Mouse (Mus musculus) forebrain, embryonic 14.5 days (tissue): Measurements from ENCODE around the gene Ncs1. TPM values are rescaled to one million over a fixed set of nuclear protein-coding genes. Genes with fewer than 3 reads are reported as not detected.
A peak's percentile ranks its signal among the peaks of the same experiment; 100 is the strongest.

Experiments used
- ATAC-seq: fragments of 200-750 bp; cut with Nextera tagmentation; 2 replicates; pipeline ENCODE4 v1.8.0; 2017; ENCODE audit warnings: mild to moderate bottlenecking, moderate library complexity
- DNase-seq: peaks from one replicate; pipeline ENCODE4 v3.0.0-alpha.2; 2015; ENCODE audit warnings: low spot score
- H3K27ac ChIP-seq: fragments of 300-500 bp; sonication (generic); 2 replicates; pipeline ENCODE4 v1.5.1; 2014; ENCODE audit warnings: low read depth, mild to moderate bottlenecking, control low read depth, low read length, moderate library complexity
- H3K27me3 ChIP-seq: fragments of 300-500 bp; sonication (generic); replicated peaks from 2 replicates; pipeline ENCODE4 v1.6.1; 2014; ENCODE audit warnings: low read length, control low read depth, mixed read lengths; ENCODE audit not compliant: control insufficient read depth, insufficient read depth
- H3K36me3 ChIP-seq: fragments of 300-500 bp; sonication (generic); 2 replicates; pipeline ENCODE4 v1.6.1; 2014; ENCODE audit warnings: low read length, control low read depth; ENCODE audit not compliant: control insufficient read depth, insufficient read depth
- H3K4me1 ChIP-seq: fragments of 300-500 bp; sonication (generic); 2 replicates; pipeline ENCODE4 v1.6.1; 2014; ENCODE audit warnings: antibody characterized with exemption, low read length, control low read depth; ENCODE audit not compliant: control insufficient read depth, insufficient read depth
- H3K4me2 ChIP-seq: fragments of 300-500 bp; sonication (generic); 2 replicates; pipeline ENCODE4 v1.6.1; 2014; ENCODE audit warnings: mild to moderate bottlenecking, control low read depth, low read length
- H3K4me3 ChIP-seq: fragments of 300-500 bp; sonication (generic); 2 replicates; pipeline ENCODE4 v1.5.1; 2014; ENCODE audit warnings: low read depth, low read length, control low read depth
- H3K9ac ChIP-seq: fragments of 300-500 bp; sonication (generic); 2 replicates; pipeline ENCODE4 v1.6.1; 2014; ENCODE audit warnings: mild to moderate bottlenecking, low read length, control low read depth, moderate library complexity
- H3K9me3 ChIP-seq: fragments of 300-500 bp; sonication (generic); replicated peaks from 2 replicates; pipeline ENCODE4 v1.6.1; 2016; ENCODE audit warnings: low read length, control low read depth, mixed read lengths; ENCODE audit not compliant: control insufficient read depth
- WGBS: fragments of 180-500 bp; shearing (Covaris S2); extraction: QIAGEN DNeasy Blood & Tissue Kit; methylation state at CpG from one replicate; pipeline ENCODE4 v1.1.7; 2014; 5-methylcytosine and 5-hydroxymethylcytosine counted together
- polyA plus RNA-seq: library from polyadenylated mRNA; unstranded; fragments of >200 nt; fragmentation: Nextera tagmentation; extraction: Ambion mirVana; gene quantifications from 2 replicates; pipeline ENCODE4 v1.2.1, GENCODE M21; 2014

Gene Ncs1
- polyA plus RNA-seq, 1 experiment from 2014 or later: 95.2 TPM

- DNase-seq (no peak), ATAC-seq (no peak)
- peaks cover 10% of the 10 kb centered on the region; the same call in 1 of the 2 replicates for H3K9me3 ChIP-seq
- no peaks in the 10 kb centered on the region for H3K4me1 ChIP-seq
- no peaks in the 10 kb centered on the region for H3K27me3 ChIP-seq
- 54% methylated on average over 1 of the region's 1 CpGs for WGBS
- H3K27ac ChIP-seq: no peak overlapping the region
- no peaks in the 10 kb centered on the region for H3K36me3 ChIP-seq
- no peak overlapping the region for H3K9ac ChIP-seq
- H3K4me3 ChIP-seq: no peak overlapping the region
- H3K4me2 ChIP-seq: no peak overlapping the region
Observed at GRCm38 (mm10) chr2:31228768-31229311, 16.8 kb upstream of the Ncs1 start.

- 0 out of 2 replicates have a peak, but pooled peaks cover 2% of the 10 kb centered on the region for H3K4me1 ChIP-seq
- DNase-seq: peak; percentile 60
- H3K4me2 ChIP-seq: peak overlapping the region; percentile 33
- ATAC-seq: peak; percentile 42; the same call in 1 of the 2 replicates
- WGBS: 52% methylated on average over 23 of the region's 23 CpGs
- H3K9ac ChIP-seq: no peak overlapping the region
- no peaks in the 10 kb centered on the region for H3K27me3 ChIP-seq
- H3K27ac ChIP-seq: no peak overlapping the region
- no peak overlapping the region for H3K4me3 ChIP-seq
- H3K9me3 ChIP-seq: no peaks in the 10 kb centered on the region
- no peaks in the 10 kb centered on the region for H3K36me3 ChIP-seq
Observed at GRCm38 (mm10) chr2:31239203-31239696, 6.4 kb upstream of the Ncs1 start.

GRCm38 (mm10) chr2:31239833-31240232 is 5.8 kb upstream of the Ncs1 start:
- no peak for ATAC-seq
- DNase-seq: no peak
- Histone ChIP-seq H3K4me1 (0 out of 2 replicates have a peak, but pooled peaks cover 2% of the 10 kb centered on the region), H3K27me3 (no peaks in the 10 kb centered on the region), H3K9ac (no peak overlapping the region), H3K9me3 (no peaks in the 10 kb centered on the region), H3K4me3 (no peak overlapping the region), H3K27ac (no peak overlapping the region), H3K36me3 (no peaks in the 10 kb centered on the region), H3K4me2 (peak overlapping the region; percentile 33; the same call in 1 of the 2 replicates)
- WGBS: 89% methylated on average over 6 of the region's 6 CpGs

GRCm38 (mm10) chr2:31241639-31242038 is 4.0 kb upstream of the Ncs1 start:
- Histone ChIP-seq H3K9ac (no peak overlapping the region), H3K27me3 (no peaks in the 10 kb centered on the region), H3K4me1 (0 out of 2 replicates have a peak, but pooled peaks cover 5% of the 10 kb centered on the region), H3K9me3 (no peaks in the 10 kb centered on the region), H3K4me2 (no peak overlapping the region), H3K27ac (no peak overlapping the region), H3K36me3 (no peaks in the 10 kb centered on the region), H3K4me3 (no peak overlapping the region)
- 6% methylated on average over 7 of the region's 7 CpGs for WGBS
- ATAC-seq (no peak), DNase-seq (peak; percentile 66)

- 0 out of 2 replicates have a peak, but pooled peaks cover 4% of the 10 kb centered on the region for H3K36me3 ChIP-seq
- no peak overlapping the region for H3K4me3 ChIP-seq
- ATAC-seq (no peak), DNase-seq (no peak)
- no peak overlapping the region for H3K9ac ChIP-seq
- H3K27me3 ChIP-seq: no peaks in the 10 kb centered on the region
- 74% methylated on average over 8 of the region's 8 CpGs for WGBS
- no peaks in the 10 kb centered on the region for H3K9me3 ChIP-seq
- no peak overlapping the region for H3K4me2 ChIP-seq
- peaks cover 18% of the 10 kb centered on the region for H3K4me1 ChIP-seq
- no peak overlapping the region for H3K27ac ChIP-seq
Observed at GRCm38 (mm10) chr2:31244216-31244615, 1.4 kb upstream of the Ncs1 start.

- Histone ChIP-seq H3K4me1 (peaks cover 18% of the 10 kb centered on the region), H3K4me3 (peak overlapping the region; percentile 88), H3K9ac (peak overlapping the region; percentile 96), H3K27ac (peak overlapping the region; percentile 78), H3K36me3 (0 out of 2 replicates have a peak, but pooled peaks cover 4% of the 10 kb centered on the region), H3K4me2 (peak overlapping the region; percentile 84), H3K9me3 (no peaks in the 10 kb centered on the region), H3K27me3 (no peaks in the 10 kb centered on the region)
- DNase-seq (no peak), ATAC-seq (no peak)
- WGBS: 13% methylated on average over 5 of the region's 5 CpGs
Observed at GRCm38 (mm10) chr2:31245051-31245450, 572 bp upstream of the Ncs1 start.

GRCm38 (mm10) chr2:31246251-31246971 is 788 bp downstream of the Ncs1 start:
- H3K27me3 ChIP-seq: no peaks in the 10 kb centered on the region
- WGBS: 1% methylated on average over 40 of the region's 41 CpGs
- H3K27ac ChIP-seq: peak overlapping the region; percentile 78
- DNase-seq (peak; percentile 56), ATAC-seq (peak; percentile 60)
- H3K9me3 ChIP-seq: no peaks in the 10 kb centered on the region
- peak overlapping the region; percentile 84 for H3K4me2 ChIP-seq
- 0 out of 2 replicates have a peak, but pooled peaks cover 7% of the 10 kb centered on the region for H3K36me3 ChIP-seq
- peaks cover 18% of the 10 kb centered on the region for H3K4me1 ChIP-seq
- peak overlapping the region; percentile 96 for H3K9ac ChIP-seq
- peak overlapping the region; percentile 88 for H3K4me3 ChIP-seq

GRCm38 (mm10) chr2:31248856-31249255 is 3.2 kb downstream of the Ncs1 start:
- Histone ChIP-seq H3K27ac (no peak overlapping the region), H3K4me2 (no peak overlapping the region), H3K9ac (no peak overlapping the region), H3K4me3 (no peak overlapping the region), H3K9me3 (no peaks in the 10 kb centered on the region), H3K4me1 (peaks cover 16% of the 10 kb centered on the region), H3K36me3 (0 out of 2 replicates have a peak, but pooled peaks cover 7% of the 10 kb centered on the region), H3K27me3 (no peaks in the 10 kb centered on the region)
- ATAC-seq (no peak), DNase-seq (no peak)
- 89% methylated on average over 6 of the region's 6 CpGs for WGBS

GRCm38 (mm10) chr2:31252167-31252566 is 6.5 kb downstream of the Ncs1 start:
- Histone ChIP-seq H3K4me2 (no peak overlapping the region), H3K4me1 (peaks cover 22% of the 10 kb centered on the region), H3K27ac (no peak overlapping the region), H3K27me3 (no peaks in the 10 kb centered on the region), H3K9me3 (no peaks in the 10 kb centered on the region), H3K36me3 (0 out of 2 replicates have a peak, but pooled peaks cover 7% of the 10 kb centered on the region), H3K4me3 (no peak overlapping the region), H3K9ac (no peak overlapping the region)
- DNase-seq: no peak
- ATAC-seq: no peak
- 95% methylated on average over 4 of the region's 4 CpGs for WGBS
